Mouse (Mus musculus) ES-E14 (cell line): ENCODE data around the gene Pan2.

Source experiments
- CHD2 ChIP-seq: IDR thresholded peaks from 2 replicates; pipeline ENCODE4 v1.6.1; 2014; ENCODE audit warnings: mild to moderate bottlenecking, low read depth, low read length, inconsistent platforms
- HCFC1 ChIP-seq: IDR thresholded peaks from 2 replicates; pipeline ENCODE4 v1.6.1; 2012; ENCODE audit warnings: low read length, inconsistent platforms, borderline replicate concordance; ENCODE audit not compliant: insufficient read depth
- MAFK ChIP-seq: IDR thresholded peaks from 2 replicates; pipeline ENCODE4 v1.6.1; 2014; ENCODE audit warnings: mild to moderate bottlenecking, low read depth, low read length, inconsistent platforms; ENCODE audit not compliant: insufficient read depth

GRCm38 (mm10) chr10:128298702-128299171 lies 4.4 kb upstream of the Pan2 start, which contains the start of gene Il23a:
- no peak for TF ChIP-seq CHD2
- no peak for TF ChIP-seq MAFK
- no peak for TF ChIP-seq HCFC1
